Mouse (Mus musculus) adrenal gland, adult (tissue): Measurements from ENCODE around the gene Ift122.

ENCODE experiments used
- DNase-seq, 2 experiments: peaks; one replicate each; pipeline ENCODE4 v3.0.0; 2022 to 2023; ENCODE audit warnings: low spot score in 1 of 2; ENCODE audit not compliant: inconsistent age in 2 of 2

Gene Ift122

DNA sequence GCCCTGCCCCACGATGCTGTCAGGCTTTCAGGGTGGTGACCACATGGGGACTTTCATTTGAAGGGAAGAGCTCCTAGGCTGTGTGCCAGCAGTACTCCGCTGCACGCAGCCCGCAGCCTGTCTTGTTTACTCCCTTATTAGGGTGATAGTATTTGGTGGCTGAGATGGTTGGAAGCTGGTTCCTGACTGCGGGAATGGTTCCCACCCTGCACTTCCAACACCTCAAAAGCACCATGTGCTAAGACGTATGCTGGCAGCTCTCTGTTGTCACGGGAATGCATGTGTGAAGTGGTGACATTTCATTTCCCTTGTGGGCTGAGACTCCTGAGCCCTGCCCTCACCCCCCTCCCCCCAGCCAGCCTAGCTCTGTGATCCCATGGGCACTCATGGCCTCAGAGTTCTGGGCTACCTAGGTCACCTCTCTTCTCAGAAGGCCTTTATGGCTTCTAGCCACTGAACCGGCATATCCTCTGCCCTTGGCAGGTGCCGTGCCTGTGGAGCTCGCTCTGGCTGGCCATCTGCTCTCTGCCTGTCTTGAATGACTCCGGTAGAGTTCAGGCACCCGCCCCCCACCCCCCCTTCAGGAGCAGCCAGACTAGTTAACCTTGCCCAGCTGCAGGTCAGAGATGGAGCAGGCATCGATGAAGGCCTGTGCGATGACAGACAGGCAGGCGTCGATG is 103.8 kb downstream of the Ift122 start:
- DNase-seq = peak; percentile 67 to 82

DNA sequence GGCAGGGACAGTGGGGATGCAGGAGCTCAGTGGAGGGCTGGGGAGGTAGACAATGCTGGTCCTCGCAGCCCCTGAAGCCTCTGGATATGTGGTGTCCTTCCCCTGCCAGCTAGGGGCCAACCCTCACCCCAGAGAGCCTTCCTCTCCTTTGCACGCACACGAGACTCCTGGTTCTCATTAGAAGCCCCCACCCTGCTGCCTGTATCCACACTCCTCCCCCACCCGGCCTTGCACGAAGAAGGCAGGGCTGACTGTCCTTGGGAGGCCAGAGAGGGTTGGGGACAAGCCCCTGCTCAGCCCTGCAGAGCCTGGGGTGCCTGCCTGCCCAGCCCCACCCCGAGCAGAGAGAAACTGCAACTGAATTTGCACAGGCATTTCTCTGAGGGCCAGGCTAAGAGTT is 104.4 kb downstream of the Ift122 start:
- peak in 1 of 2 experiments; percentile 73 for DNase-seq

- DNase-seq = peak in 1 of 2 experiments; percentile 51
These were observed 105.2 kb downstream of the Ift122 start for GRCm38 (mm10) chr6:115958445-115958844.

DNA sequence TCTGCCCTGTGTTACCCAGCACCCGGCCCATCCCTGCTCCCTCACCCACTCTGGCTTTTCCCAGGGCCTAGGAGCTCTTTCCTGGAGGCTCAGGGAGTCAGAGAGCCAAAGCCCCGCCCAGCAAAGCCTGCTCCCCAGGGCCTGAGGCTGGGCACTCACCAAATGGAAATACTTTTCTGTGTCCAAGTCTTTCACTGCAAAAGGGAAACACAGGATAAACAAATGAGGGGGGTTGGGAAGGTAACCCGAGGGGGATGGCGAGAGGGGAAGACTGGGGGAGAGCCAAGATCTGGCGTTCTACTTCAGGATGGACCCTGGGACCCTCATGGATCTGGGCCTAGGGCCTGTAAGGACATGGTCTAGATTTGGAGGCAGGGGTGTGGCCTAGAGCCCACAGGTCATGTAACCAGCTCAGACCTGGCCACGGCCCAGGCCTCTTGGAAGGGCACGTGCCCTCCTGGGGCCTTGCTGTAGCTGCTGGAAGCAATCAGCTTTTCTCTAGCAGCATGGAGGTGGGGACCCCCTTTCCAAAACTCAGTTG is 106.0 kb downstream of the Ift122 start:
- peak; percentile 82 to 92 for DNase-seq

DNA sequence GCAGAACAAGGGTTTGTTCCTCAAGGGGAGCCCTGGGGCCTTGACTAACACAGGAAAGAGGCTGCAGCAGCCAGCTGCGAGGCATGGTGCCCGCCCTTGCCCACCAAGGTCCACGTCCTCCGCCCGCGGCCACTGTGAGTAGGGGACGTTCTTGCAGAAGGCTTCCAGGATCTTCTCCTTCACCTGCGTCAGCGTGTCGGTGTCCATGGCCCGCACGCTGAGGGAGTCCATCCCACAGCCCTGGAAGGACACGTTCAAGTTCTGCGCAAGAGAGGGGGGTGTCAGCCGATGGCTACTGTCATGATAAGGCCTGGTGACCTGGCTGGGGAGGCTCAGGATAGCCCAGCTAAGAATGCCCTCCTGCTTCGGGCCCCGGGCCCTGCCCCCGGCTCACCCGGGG is 107.1 kb downstream of the Ift122 start:
- no peak for DNase-seq

- DNase-seq = no peak
These were observed 108.5 kb downstream of the Ift122 start for GRCm38 (mm10) chr6:115961743-115962142.

GRCm38 (mm10) chr6:115962439-115963085 is 109.3 kb downstream of the Ift122 start:
- peak in 1 of 2 experiments; percentile 38 for DNase-seq

GRCm38 (mm10) chr6:115963656-115964055 is 110.4 kb downstream of the Ift122 start:
- DNase-seq = peak in 1 of 2 experiments; percentile 43

GRCm38 (mm10) chr6:115966227-115966966 is 113.1 kb downstream of the Ift122 start:
- no peak for DNase-seq

GRCm38 (mm10) chr6:115967291-115967880 is 114.1 kb downstream of the Ift122 start:
- no peak for DNase-seq

DNA sequence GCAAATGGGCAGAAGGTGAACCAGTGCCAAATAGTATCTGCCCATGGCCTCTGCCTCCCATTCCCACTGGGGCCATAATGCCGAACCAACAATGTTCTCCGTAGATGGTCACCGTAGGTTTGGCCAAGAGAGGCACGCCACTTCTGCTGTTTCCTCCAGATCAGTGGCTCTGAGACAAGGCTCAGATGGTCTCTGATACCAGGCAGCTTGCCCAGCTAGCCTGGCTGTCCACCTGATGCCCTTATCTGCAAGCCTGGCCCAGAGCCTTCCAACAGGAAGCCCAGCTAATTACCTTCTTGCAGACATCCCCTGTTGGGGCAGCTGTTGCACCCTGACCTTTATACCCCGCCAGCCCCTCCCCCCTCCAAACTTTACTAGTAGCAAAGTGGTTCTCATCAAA is 114.8 kb downstream of the Ift122 start:
- no peak for DNase-seq

- no peak for DNase-seq
These were observed 115.4 kb downstream of the Ift122 start for GRCm38 (mm10) chr6:115968700-115969099.

- no peak for DNase-seq
These were observed 115.8 kb downstream of the Ift122 start for GRCm38 (mm10) chr6:115969103-115969502.

DNA sequence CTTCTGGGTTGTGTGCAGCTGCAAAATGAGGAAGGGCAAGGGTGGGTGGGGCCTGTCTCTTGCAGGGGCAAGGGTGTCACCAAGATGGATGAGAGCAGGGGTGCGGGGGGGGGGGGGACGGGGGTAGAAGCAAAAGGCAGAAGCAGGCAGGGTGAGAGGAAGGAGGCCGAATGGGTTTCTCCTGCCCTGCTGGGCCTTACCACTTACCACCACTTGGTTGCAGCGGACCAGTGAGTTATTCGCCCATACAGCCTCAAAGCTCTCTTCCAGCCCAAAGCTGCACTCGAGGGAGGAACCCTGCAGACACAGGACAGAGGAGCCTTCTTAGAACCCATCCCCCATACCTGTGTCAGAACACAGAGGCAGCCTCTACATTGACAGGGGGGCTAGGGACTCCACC is 116.7 kb downstream of the Ift122 start:
- DNase-seq = no peak

GRCm38 (mm10) chr6:115971273-115972060 is 118.2 kb downstream of the Ift122 start:
- no peak for DNase-seq

- no peak for DNase-seq
These were observed 119.0 kb downstream of the Ift122 start for GRCm38 (mm10) chr6:115972083-115972764.

- DNase-seq = no peak
These were observed 120.0 kb downstream of the Ift122 start for GRCm38 (mm10) chr6:115973139-115973875.

GRCm38 (mm10) chr6:115973881-115974662 is 120.8 kb downstream of the Ift122 start:
- DNase-seq = peak in 1 of 2 experiments; percentile 66
